Mouse (Mus musculus) granulocyte monocyte progenitor cell, adult 5-6 weeks (primary cell): Measurements from ENCODE around the gene Man2b2. TPM values are rescaled to one million over a fixed set of nuclear protein-coding genes. Genes with fewer than 3 reads are reported as not detected.
A peak's percentile ranks its signal among the peaks of the same experiment; 100 is the strongest.

Experiments
- ATAC-seq: replicated peaks from 2 replicates; pipeline ENCODE4 v1.8.0; 2016; ENCODE audit warnings: mild to moderate bottlenecking, moderate TSS enrichment, inconsistent platforms; ENCODE audit not compliant: poor library complexity, severe bottlenecking
- total RNA-seq, 2 experiments: library from RNA; stranded (forward) in 1 of 2; stranded (reverse) in 1 of 2; fragments of 200-712, 200-1000 nt in 1 of 2; fragments of >200 nt in 1 of 2; fragmentation: Nextera tagmentation in 1 of 2; gene quantifications; 2 replicates each; pipeline ENCODE4 v1.2.3; 2014 to 2017

Gene Man2b2
- total RNA-seq (2014; fragmentation: Nextera tagmentation): 36.0 TPM in 2 replicates
- total RNA-seq (2017): 18.8 and 24.7 TPM in 2 replicates

DNA sequence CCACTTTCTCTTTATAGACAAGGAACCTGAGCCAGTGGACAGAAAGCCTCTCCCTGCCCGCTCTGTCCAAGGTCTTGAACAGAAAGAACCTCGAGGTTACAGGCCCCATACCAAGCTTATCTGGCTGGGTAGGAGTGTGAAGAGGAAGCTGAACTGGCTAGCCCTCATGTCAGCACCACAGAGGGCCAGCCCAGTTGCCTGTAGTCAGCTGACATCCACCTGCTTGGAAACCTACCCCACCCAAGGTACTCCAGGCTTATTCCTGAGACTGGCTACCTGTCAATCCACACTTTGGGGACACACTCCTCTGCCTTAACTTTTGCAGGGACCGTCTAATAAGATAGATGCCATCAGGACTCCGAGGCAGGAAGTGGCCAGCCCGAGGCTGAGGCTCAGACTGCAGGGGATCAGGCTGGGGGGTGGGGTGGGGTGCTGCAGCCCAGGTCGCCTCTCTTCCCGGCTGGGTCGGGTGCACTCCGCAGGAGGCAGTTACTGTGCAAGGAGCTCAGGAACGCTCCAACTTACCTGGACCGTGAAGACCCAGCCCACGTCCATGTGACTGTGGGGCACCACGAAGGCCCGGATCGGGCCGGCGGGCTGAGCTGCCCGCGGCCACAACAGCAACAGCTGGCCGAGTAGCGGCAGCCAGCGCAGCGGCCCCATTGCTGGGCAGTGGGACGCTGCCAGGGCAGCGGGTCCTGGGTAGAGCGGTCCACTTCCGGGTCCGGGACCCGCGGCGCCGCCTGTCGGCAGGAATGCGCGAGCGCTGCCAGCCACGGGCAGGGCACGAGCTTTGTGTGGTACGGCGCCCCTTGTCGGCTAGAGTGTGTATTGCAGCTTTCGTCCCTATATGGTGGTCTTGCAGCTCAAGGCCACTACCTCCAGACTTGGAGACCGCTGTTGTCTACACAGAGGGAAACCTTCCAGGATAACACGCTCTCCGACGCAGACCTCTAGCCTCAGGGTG is at the start of gene Man2b2:
Gene Man2b2 (minus strand): TSS at position 741 of the 967 bp plus-strand sequence.
- ATAC-seq: peak; percentile 95

DNA sequence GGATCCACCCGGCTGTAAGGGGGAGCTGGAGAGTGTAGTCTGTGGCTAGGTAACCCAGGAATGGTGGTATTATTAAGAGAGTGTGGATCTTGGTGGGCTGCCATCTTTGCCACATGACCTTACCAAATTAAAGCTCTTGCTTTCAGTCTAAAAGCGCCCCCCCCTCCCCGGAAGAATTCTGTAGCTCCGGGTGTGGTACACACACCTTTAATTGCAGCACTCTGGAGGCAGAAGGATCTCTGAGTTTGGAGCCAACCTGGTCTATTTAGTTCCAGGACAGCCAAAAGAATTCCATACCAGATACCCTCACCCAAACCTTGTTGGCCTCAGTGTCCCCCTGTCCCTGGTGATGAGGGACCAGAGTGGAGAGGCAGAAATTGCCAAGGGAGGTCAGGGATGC is 48.3 kb upstream of the Man2b2 start:
- no peak for ATAC-seq

DNA sequence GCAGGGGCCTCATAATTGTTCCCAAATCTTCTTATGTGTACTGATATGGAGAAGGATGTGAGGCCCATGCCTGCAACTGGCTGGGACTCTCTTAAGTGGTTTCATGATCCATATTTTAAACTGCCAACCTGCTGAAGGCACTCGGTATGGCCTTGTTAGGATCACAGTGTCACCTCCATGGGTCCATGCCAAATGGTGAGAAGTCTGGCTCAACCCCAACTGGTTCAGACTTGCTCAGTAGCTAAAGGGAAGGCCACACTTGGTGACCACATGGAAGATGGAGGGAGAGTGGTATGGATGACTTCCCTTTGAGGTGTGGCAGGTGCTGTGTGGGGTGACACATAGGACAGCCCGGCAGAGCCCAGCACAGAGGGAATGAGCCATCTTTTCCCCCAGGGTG is 47.2 kb upstream of the Man2b2 start:
- ATAC-seq: no peak

DNA sequence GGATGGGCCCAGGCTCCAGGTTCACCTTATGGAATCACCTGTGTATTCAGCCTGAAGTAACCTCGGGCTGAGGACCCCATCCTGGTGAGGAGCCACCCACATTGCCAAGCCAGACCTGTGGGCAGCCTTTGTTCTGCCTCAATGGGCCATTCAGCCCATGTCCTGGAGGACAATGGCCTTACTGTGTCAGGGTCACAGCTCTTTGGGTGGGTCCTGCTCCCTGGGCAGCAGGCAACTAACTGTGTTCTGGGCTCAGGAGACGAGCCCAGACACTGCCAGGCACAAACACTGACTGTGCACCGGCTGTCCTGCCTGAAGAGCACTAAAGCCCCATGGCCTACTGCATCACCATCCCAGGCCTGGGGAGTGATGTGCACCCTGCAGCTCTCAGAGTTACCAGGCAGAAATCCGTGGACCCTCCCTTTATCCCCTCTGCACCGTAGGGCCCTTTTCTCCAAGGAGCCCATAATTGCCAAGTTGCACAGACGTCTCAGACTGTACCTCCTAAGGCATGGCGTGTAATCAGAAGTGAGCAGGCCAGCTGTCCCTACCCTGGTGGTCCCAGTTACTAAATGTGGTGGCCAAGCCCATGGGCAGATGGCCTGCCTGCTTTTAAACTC is 46.4 kb upstream of the Man2b2 start:
- no peak for ATAC-seq

DNA sequence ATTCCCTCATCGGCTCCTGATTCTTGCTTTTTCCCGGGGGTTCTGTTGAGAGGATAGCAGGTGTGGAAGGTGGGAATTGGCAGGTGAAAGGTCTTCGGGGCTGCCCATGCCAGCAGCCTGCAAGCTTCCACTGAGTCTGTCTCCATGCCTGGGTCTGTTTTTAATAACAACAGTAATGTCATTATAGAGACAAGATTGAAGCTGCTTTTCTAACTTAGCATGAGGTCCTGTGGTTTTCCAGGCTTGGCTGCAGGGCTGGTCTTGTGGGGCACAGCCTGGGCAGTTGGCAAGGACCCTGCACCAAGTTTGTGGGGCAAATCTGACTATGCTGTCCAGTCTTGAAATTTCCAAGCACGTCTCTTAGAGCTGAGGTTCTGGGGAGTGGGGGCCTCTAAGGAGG is 45.5 kb upstream of the Man2b2 start:
- no peak for ATAC-seq

DNA sequence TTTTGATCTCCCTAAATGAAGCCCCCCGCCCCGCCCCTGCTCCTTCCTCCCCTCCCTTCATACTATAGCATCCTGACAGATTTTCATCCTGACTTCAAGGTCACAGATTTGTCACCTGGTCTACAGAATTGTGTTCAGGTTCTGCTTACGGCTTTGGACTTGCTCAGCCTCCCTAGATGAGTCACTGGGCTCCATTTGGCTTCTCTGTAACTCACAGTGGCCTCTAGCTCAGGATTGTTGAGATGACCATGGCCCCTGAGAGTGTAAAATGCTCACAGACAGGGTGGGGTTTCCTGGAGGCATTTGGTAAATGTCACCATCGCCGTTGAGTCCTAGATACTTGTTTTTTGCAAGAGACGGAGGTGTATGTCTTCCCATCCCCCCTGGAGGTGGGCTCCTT is 40.5 kb upstream of the Man2b2 start:
- ATAC-seq: no peak

DNA sequence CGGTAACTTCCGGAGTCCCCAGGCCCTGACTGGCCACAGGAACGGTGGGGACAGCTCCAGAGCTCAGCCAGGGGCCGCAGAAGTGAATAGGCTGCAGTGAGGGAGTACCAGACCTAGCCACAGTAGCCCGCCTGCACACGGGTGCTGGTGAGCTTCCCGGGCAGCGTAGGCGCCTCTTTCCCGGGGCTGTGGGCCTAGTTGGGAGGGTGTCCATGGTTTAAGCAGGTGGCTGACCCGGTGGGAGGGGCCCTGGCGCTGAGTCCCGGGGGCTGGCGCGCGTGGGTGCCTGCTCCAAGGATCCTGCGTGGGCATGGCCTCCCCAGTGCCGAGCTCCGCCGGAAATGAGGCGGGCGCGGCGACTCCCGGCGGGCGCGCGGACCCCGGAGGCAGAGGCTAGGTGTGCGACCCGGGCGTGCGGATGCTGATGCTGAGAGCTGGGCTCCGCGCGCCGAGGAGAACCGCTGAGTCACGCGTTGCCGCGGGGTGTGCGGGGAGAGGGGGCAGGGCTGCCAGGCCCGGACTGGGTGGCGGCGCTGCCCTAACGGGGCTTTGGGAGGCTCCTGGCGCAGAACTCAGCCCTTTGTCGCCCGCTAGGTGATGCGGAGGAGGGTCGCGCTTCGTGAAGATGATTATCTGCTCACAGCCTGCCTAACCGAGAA is 39.3 kb upstream of the Man2b2 start:
- ATAC-seq: no peak

DNA sequence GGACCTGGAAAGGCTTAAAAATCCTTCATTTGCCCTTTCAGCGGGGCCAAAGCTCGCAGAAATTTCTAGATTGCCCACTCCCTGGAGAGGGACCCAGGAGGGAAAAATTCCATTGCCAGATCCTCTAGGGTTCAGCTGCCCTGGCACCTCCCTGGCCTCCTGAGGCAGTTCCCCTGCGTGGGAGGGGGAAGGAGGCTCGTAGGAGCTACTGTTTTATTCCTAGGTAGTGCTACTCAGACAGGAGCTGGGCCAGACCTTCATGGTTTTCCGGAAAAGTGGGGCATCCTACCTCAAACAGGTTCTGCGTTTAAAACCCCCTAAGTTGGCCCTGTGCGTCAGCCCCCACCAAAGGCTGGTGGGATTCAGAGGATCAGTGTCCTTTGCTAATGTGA is 38.7 kb upstream of the Man2b2 start:
- ATAC-seq: no peak

DNA sequence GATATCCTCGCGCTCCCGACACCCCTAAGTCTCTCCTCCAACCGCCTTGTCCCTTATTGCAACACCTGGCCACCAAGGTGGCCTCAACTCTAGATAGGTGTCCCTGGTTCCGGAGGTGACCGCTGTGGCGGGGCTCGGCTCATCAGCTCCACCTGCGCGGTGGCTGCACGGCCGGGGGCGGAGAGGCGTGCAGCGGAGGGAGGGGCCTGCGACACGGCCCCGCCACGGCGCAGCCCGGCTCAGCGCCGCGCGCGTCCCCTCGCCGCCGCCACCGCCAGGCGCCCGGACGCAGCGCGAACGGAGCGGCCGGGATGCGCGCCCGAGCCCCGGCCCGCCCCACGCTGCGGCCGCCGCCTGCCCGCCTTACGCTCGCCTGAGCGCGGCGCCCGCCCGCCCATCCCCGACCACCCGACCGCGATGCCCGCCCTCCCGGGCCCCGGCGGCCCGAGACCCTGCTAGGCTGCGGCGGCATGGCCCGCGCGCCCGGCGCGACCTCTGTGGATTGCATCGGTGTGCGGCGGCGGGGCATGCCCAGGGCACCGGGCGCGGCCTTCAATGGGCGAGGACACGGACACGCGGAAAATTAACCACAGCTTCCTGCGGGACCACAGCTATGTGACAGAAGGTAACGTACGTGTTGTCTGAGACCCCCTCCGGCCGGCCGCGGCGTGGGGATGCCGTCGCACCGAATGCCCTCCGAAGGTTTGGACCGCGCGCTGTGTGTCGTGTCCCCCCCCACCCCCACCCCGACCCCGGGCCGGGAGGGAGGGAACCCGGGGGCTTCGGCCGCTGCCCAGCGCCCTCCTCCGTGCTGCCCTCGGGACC is 38.0 kb upstream of the Man2b2 start, which contains the start of gene Ppp2r2c:
Gene Ppp2r2c (plus strand): TSS at position 248 of the 825 bp plus-strand sequence.
- ATAC-seq: no peak

DNA sequence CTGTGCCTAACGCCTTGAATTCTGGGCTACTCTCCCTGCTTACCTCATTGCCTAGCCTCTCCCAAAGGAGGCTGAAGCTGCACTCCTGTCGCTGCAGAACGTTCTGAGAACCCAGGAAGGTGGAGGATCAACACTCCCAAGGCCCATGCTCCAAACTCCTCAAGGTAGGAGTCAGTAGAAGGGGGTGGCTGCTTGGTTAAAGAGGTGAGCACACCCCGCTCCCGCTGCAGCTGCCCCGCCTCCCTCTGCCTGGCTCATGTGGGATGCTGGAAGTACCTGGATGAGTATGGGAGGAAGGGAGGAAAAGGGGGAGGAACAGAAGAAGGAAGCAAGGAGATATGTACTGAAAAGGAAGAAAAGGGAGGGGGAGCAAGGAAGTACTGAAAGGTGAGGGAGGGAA is 37.1 kb upstream of the Man2b2 start:
- no peak for ATAC-seq

DNA sequence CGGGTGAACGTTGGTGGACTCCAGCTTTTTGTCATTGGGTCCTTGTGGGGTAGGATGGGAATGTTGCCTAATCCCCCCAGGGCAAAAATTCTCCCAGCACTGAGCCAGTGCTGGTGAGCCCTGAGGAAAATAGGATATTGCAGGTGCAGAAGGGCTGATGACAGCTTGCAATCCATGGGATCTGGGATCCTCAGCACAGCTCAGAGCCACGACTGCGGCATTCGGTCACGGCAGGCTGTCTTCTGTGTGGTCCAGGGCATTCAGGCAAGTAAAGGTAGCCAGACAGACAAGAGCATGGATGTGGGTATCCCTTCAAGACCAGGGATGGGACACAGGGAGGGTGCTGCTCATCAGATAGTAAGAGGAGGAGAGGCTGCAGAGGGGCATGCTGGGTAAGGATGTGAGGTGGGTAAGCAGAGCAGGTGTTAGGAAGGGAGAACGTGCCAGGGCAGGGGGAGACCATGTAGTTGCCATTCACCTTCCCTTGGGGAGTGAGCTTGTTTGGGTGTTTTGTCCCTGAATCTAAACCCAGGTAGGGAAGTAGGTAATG is 36.3 kb upstream of the Man2b2 start:
- no peak for ATAC-seq

DNA sequence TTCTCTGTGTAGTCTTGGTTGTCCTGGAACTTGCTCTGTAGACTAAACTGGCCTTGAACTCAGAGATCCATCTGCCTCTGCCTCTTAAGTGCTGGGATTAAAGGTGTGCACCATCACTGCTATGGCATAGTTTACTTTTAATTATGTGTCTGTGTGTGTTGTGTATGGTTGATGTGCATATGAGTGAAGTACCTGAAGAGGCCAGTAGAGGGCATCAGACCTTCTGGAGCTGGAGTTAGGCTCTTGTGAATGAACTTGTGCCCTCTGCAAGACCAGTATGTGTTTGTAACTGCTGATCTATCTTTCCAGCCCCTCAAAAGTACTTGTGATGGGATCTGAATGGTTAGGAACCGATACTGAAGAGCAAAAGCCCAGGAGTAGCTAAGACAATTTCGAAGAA is 30.6 kb upstream of the Man2b2 start:
- no peak for ATAC-seq

DNA sequence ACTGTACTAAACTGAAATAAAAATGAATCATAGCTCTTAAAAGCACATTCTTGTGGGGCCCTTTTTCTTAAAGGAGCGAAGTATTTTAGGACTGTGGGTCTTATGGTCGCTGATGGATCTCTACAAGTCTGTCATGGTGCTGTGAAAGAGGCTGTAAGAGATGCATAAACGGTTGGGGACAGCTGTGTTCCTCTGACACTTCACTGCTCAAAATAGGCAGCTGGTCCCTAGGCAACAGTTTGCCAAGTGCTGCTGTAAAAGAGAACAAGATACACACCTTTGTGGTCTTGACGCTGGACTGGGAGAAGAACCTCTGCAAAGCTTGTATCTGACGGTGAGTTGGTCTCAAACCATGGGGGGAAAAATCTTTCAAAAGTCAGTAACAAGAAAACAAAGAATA is 27.1 kb upstream of the Man2b2 start:
- no peak for ATAC-seq

DNA sequence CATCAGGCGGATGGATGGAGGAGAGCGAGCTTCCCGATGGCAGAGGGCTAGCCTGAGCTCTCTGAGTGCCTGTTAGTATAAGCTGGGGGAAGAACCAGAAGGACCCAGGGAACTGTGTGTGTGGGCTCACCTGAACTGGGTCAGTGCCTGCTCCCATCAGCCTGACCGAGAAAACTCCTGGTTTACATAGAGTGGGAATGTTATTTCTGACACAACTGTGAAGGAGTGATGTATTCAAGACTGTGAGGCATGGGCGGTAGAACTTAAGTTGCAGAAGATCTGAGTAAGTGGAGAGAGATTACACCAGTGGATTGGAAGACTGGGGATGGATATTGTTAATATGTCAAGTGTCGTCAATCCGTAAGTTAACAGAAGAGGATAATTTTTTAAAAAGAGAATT is 26.1 kb upstream of the Man2b2 start:
- no peak for ATAC-seq

DNA sequence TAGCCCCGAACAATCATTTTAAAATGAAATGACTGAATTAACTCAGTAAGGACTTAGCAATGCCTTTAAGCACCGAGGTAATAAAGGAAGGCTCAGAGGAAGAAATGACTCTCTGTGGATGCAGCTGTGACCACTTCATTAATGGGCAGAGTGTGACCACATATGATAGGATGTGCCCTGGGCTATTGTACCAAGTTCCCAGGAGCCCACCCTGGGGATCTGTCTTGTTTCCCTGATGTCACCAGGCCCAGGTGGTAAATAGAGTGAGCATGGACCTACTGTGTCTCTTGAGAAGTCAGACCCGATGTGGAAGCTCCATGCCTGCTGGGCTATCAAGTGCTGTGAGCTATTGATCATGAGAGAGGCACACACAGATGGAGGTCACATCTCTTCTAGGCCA is 24.7 kb upstream of the Man2b2 start:
- no peak for ATAC-seq

DNA sequence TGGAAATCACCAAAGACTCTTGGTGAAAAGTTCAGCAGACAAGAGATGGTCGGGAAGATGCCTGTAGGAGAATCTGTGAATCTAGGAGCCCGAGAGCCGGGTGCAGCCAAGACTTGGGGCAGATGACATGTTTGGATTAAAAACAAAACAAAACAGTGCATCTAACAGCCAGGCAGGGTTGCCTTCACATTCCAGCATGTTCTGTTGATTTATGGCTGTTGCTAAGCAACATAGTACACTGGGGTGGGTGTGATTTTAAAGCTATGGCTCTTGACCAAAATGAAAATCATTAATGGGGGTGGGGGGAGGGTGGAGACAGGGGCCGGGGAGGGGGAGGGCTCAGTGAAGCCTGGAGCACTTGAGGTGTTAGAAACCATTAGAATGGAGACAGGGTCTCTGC is 21.1 kb upstream of the Man2b2 start:
- ATAC-seq: no peak

DNA sequence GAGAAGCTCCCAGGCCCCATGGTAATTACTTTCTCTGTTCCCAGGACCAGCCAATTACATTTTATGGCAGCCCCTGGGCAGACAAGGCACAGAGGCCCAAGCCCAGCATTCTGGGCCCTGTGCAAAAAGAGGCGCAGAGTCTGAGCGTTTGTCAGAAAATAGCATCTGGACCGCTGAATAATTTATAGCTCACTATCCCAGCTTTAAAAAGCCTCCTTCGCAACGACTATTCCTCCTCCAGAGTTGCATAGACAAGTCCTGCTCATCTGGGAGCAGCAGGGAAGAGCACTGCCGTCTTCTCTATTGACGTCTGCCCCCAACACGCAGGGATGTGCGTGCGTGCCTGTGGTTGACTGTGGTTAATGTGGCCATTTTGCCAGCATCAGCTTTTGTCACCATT is 14.0 kb upstream of the Man2b2 start:
- no peak for ATAC-seq

DNA sequence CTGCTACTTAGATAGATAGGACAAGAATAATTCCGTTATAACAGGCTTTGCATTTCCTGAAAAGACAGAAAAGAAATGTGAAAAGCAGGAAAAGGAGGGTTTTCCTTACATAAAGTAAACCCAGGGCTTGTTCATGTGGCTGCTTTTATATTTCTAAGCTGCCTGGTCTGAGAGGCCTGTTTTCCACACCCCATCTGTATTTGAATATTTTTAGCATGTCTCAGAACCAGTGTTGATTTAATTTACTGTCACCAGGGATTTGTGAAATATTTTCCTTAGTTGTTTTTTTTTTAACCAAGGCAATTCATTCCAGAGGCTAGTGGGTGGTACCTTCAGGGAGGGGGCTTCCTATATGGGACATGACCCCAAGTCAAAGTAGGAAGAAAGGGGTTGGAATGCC is 11.2 kb upstream of the Man2b2 start:
- no peak for ATAC-seq

DNA sequence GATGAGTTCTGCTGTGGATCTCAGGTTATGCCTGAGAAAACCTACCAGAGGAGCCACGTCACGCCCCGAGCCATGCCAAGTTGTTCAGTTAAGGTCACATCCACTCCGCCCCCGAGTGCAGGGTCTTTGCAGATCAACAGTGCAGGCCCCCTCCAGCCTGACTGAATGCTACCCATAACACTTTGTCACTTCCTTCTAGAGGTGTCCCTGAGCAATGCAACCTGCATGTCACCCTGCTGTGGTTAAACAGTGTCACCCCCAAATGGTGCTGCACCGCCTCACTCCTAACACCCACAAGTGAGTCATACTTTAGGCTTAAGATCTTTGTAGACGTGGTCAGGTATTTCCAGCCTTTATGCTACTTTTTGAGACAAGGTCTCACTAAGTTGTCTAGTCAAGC is 9.6 kb upstream of the Man2b2 start:
- ATAC-seq: no peak

DNA sequence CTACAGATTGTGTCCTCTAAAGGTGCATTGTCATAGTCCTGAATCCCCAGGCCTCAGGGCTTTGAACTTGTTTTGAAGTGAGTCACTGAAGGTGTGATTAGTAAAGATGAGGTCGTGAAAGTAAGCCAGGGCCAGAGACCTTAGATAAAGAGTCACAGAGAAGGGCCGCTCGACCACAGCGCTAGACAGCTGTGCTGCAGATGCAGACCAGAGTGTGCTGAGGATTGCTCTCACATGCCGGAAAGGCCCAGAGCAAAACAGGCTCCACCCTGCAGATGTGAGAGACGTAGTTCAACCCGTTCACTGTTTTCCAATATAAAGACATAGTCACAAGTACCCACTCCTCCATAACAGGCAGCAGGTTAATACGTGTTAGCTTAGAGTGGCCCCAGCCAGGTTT is 9.1 kb upstream of the Man2b2 start:
- no peak for ATAC-seq
